Mouse (Mus musculus): ENCODE measurements around the gene Arid5b.

The Arid5b gene

GRCm38 (mm10) chr10:68164723-68165706 is 113.5 kb downstream of the Arid5b start:
- no peak for DNase-seq (ENCODE audit: low spot score)

- no peak for DNase-seq (ENCODE audit: low spot score)
Measured at GRCm38 (mm10) chr10:68164137-68164536, 114.4 kb downstream of the Arid5b start.

- no peak for DNase-seq (ENCODE audit: low spot score)
Measured at GRCm38 (mm10) chr10:68159759-68160158, 118.8 kb downstream of the Arid5b start.

GRCm38 (mm10) chr10:68158555-68158954 is 120.0 kb downstream of the Arid5b start:
- DNase-seq (ENCODE audit: low spot score) = no peak

GRCm38 (mm10) chr10:68157511-68157910 is 121.0 kb downstream of the Arid5b start:
- no peak for DNase-seq (ENCODE audit: low spot score)

DNA sequence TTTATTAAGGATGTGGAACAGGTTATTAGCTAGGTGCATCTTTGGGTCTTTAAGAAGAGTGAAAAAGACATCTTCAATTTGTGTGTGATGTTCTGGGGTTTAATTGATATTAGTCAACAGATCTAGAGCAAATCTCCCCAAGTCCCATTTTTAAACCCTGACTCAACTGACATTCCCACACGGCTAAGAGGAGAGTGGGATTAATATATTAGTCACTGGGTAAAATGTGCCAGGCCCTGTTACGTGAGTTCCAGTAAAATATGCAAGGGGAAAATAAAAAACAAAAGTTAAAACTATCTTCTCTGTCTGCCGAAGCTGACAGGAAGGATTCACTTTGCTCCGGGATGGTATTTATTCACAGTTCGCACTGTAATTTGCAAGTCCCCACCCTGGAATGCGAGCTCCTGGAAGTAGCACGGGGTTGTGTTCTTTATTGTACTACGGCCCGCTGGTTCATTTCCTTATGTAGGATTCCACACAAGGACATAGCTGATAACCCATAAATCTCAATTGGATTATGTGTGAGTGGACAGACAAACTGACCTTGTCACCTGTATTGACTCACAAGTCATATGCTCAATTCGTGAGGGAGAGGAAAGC is 121.8 kb downstream of the Arid5b start:
- no peak for DNase-seq (ENCODE audit: low spot score)

- DNase-seq (ENCODE audit: low spot score) = no peak
Measured at GRCm38 (mm10) chr10:68156159-68156558, 122.4 kb downstream of the Arid5b start.

DNA sequence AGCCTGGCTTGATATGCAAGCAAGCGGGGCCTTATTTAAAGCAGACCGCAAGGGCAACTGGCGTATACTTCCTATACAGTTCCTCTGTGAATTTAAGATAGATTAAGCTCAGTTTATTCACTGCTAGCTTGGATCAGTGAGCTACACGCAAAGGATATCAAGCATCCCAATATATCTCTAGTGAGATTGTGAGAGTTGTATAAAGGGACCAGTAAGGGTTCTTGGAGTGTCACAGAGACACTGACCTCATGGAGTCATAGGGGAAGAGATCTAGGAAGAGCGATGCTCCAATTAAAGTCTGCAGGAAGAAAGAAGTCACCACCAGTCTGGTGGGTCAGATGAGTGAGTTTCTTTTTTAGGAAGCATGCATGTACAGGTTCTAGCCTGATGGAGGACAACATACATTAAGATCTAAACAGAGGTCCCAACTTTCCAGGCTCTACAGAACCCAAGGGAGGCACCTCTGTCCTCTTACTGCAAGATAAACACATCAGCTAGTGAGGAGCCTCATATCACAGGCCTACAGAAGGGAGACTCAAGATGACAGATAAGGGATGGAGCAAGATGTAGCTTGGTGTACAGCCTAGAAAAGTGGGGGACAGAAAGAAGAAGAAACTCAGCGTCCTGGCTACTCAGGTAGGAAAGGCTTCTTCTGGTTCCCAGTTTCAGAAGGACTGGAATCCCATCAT is 123.0 kb downstream of the Arid5b start:
- no peak for DNase-seq (ENCODE audit: low spot score)

- DNase-seq (ENCODE audit: low spot score) = no peak
Measured at GRCm38 (mm10) chr10:68154046-68154765, 124.3 kb downstream of the Arid5b start.

DNA sequence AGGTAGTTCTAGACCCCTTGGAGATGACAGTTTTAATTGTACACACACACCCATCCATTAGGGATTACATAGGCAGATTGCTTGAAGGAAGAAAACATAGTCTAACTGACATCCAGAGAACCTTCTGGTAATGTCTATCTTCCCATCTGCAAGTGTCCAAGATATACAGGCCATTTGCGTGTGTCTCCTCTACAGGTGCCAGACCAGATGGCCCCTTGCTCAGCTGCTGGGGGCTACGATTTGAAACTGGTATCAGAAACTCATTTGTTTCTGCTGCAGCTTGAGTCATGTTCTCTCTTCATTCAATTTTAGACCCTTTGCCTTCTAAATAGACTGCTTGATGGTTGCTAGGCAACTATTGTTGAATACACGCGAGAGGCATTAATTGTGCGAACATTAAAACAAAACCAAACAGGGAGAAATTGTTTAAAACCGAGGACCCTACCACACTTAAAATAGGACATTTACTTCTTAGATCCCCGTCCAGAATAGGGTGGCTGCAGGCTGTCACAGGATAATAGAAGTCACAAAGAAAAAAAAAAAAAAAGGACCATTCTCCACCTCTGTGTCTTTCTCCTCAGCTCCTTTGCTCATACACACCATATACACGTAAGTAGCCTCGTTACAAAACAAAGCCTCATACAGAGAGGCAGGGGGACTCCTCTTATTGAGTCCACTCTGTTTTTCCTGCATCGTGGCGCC is 125.0 kb downstream of the Arid5b start:
- no peak for DNase-seq (ENCODE audit: low spot score)

GRCm38 (mm10) chr10:68148495-68148894 is 130.0 kb downstream of the Arid5b start:
- DNase-seq (ENCODE audit: low spot score) = no peak

DNA sequence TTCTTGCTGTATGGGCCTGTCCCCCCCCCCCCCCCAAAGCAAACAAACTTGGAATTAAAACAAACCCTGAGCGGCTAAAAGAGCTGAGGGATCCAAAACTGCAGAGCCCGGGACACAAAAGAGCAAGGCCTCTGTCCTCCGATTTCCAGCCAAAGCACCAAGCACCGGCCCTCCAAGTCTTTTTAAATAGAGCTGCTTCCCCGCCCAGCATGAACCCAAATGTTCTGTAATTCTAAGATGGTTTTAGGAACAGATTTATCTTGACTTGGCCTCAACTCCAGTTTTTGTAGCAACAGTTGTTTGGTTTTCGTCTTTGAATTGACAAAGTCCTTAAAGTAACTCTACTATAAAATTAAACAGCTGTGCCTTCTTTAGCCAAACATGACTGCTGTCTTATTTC is 130.8 kb downstream of the Arid5b start:
- no peak for DNase-seq (ENCODE audit: low spot score)

DNA sequence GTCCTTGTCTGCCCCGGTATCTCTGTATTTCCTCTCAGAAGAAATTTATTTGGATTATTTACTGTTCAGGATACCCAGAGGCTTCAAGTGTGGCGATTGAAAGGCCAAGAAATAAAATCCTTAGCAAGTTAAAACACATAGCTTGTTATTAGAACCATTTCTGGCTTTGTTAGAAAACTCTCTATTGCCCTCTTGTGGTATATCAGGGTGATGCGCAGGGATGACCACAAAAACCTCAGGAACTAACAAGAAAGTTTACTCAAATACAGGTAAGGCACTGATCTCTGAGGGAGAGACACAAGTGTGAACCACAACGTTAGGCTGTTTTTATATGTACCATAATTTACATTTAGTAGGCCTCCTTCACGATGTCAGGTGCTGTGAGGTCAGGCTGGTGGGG is 131.7 kb downstream of the Arid5b start:
- no peak for DNase-seq (ENCODE audit: low spot score)

GRCm38 (mm10) chr10:68145286-68145950 is 133.1 kb downstream of the Arid5b start:
- DNase-seq (ENCODE audit: low spot score) = no peak

GRCm38 (mm10) chr10:68142501-68142900 is 136.0 kb downstream of the Arid5b start:
- DNase-seq (ENCODE audit: low spot score) = no peak

DNA sequence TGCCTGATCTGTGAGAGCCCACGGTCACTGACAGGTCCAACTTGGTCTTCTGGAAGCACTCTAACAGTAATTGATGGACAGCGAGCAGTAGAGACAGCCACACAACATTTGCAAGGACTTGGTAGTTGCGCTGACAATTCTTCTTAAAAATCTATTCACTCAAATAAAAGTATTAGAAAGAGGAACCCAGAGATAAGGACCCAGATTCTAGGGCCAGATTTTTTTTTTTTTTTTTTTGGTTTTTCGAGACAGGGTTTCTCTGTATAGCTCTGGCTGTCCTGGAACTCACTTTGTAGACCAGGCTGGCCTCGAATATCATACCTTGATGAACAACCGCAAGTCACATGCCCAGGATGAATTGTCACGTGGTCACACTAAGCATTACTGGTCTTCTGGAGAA is 137.0 kb downstream of the Arid5b start:
- DNase-seq (ENCODE audit: low spot score) = no peak

GRCm38 (mm10) chr10:68140871-68141270 is 137.7 kb downstream of the Arid5b start:
- DNase-seq (ENCODE audit: low spot score) = no peak

GRCm38 (mm10) chr10:68140306-68140705 is 138.2 kb downstream of the Arid5b start:
- no peak for DNase-seq (ENCODE audit: low spot score)

DNA sequence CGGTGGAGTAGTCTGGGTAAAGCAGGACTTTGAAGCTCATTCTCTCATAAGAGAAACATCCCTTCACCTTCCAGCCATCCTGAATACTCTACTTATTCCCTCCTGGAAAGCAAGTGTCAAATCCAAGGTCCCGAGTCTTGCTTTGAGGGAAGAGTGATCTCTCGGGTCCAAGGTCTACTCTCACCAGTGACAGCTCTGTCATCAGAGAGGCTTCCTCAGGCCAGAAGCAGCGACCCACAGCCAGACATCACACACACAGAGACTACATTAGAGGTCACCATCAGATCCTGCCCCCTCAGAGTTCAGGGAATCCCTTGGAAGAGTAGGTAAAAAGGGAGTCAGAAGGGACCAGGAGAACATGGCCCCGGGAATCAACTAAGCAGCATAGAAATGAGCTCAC is 140.4 kb downstream of the Arid5b start:
- DNase-seq (ENCODE audit: low spot score) = no peak

DNA sequence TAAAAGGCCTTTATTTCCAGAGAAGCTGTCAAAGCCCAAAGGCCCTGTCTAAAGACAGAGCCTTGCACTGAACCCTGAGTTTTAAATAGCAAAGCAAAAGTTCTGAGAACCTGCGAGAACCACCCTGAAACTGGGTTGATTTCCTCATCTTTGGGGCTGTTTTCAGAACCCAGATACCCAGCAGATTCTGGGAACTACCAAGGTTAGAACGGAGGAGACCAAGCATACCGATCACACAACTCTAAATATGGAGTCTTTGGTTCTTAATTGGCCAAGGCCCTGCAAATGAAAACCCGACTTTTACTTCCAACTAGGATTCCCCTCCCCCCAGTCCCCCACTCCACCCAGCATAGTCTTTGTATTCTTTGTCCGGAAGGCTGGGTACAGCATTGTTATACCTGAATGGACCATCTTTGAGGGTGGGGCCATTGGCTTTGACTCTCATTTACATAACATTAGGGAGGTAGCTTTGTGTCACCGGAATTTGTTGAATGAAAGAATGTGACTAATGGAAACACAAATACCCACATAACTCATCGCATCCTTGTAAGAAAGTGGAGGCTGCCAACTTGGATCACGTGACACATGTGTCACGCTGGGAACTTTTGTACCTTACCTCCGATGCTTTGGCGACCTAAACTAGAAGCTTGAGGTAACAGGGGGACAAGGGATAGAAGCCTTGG is 141.2 kb downstream of the Arid5b start:
- no peak for DNase-seq (ENCODE audit: low spot score)

Measured in ovary, postnatal 36 days (tissue).